Mouse (Mus musculus): ENCODE results near the gene Fkbpl.

GRCm38 (mm10) chr17:34653746-34654285 is 9.3 kb downstream of the Fkbpl start:
- TF ChIP-seq CTCF (IDR thresholded peaks at IDR 0.05; ENCODE audit: control insufficient read depth, insufficient read depth, insufficient read length) (no peak), USF1 (IDR thresholded peaks at IDR 0.05; ENCODE audit: low read depth) (no peak), CEBPB (IDR thresholded peaks at IDR 0.05; ENCODE audit: low read depth) (no peak), FOSL1 (IDR thresholded peaks at IDR 0.05; ENCODE audit: insufficient read depth, low read length, poor library complexity, severe bottlenecking) (no peak), MYOG (IDR thresholded peaks at IDR 0.05; ENCODE audit: control insufficient read depth, extremely low read depth, insufficient read length) (no peak), MYOD1 (IDR thresholded peaks at IDR 0.05; ENCODE audit: control insufficient read depth, insufficient read length, low read depth) (no peak)

All from C2C12 (cell line).